Mouse (Mus musculus): ENCODE measurements at regions not wholly inside any gene's neighbourhood (a gene's known extent, or its start where the extent isn't known, plus 50 kb on each side); places are given as distances from the start of the nearest gene placed in this dataset.
A peak's percentile ranks its signal among the peaks of the same experiment; 100 is the strongest.

- DNase-seq = no peak
- intact Hi-C loops (cut with DNase I; ENCODE audit: low total_unique reads) = no loop called here
Measured at GRCm38 (mm10) chr4:131577571-131577970, 260.5 kb downstream of the Ptpru start.

GRCm38 (mm10) chr4:131585946-131586345 is 252.1 kb downstream of the Ptpru start:
- DNase-seq = no peak
- intact Hi-C loops (cut with DNase I; ENCODE audit: low total_unique reads) = no loop called here

GRCm38 (mm10) chr4:131587536-131587935 is 250.6 kb downstream of the Ptpru start:
- intact Hi-C loops (cut with DNase I; ENCODE audit: low total_unique reads) = no loop called here
- no peak for DNase-seq

GRCm38 (mm10) chr4:131590136-131590535 is 248.0 kb downstream of the Ptpru start:
- intact Hi-C loops (cut with DNase I; ENCODE audit: low total_unique reads) = no loop called here
- DNase-seq = no peak

GRCm38 (mm10) chr4:131591456-131591855 is 246.6 kb downstream of the Ptpru start:
- intact Hi-C loops (cut with DNase I; ENCODE audit: low total_unique reads) = no loop called here

GRCm38 (mm10) chr4:131597996-131598395 is 240.1 kb downstream of the Ptpru start:
- intact Hi-C loops (cut with DNase I; ENCODE audit: low total_unique reads) = no loop called here
- no peak for DNase-seq

More at GRCm38 (mm10) chr4:131591456-131591855, 246.6 kb downstream of the Ptpru start:
- DNase-seq = no peak

- DNase-seq = no peak
- intact Hi-C loops (cut with DNase I; ENCODE audit: low total_unique reads) = no loop called here
Measured at GRCm38 (mm10) chr4:131614434-131614833, 223.7 kb downstream of the Ptpru start.

GRCm38 (mm10) chr4:131615587-131615986 is 222.5 kb downstream of the Ptpru start:
- DNase-seq = no peak
- intact Hi-C loops (cut with DNase I; ENCODE audit: low total_unique reads) = no loop called here

GRCm38 (mm10) chr4:131638105-131638504 is 200.0 kb downstream of the Ptpru start:
- DNase-seq = no peak
- intact Hi-C loops (cut with DNase I; ENCODE audit: low total_unique reads) = no loop called here

- no peak for DNase-seq
- intact Hi-C loops (cut with DNase I; ENCODE audit: low total_unique reads) = no loop called here
Measured at GRCm38 (mm10) chr4:131656034-131656433, 182.1 kb downstream of the Ptpru start.

- intact Hi-C loops (cut with DNase I; ENCODE audit: low total_unique reads) = no loop called here
- peak; percentile 12 for DNase-seq
Measured at GRCm38 (mm10) chr4:131657922-131658321, 180.2 kb downstream of the Ptpru start.

GRCm38 (mm10) chr4:131660931-131661330 is 177.2 kb downstream of the Ptpru start:
- intact Hi-C loops (cut with DNase I; ENCODE audit: low total_unique reads) = no loop called here
- DNase-seq = no peak

GRCm38 (mm10) chr4:131671784-131672515 is 166.1 kb downstream of the Ptpru start:
- intact Hi-C loops (cut with DNase I; ENCODE audit: low total_unique reads) = no loop called here

GRCm38 (mm10) chr4:131677966-131678365 is 160.1 kb downstream of the Ptpru start:
- no peak for DNase-seq
- intact Hi-C loops (cut with DNase I; ENCODE audit: low total_unique reads) = no loop called here

More at GRCm38 (mm10) chr4:131671784-131672515, 166.1 kb downstream of the Ptpru start:
- no peak for DNase-seq

GRCm38 (mm10) chr4:131683176-131683575 is 154.9 kb downstream of the Ptpru start:
- intact Hi-C loops (cut with DNase I; ENCODE audit: low total_unique reads) = no loop called here
- DNase-seq = no peak

GRCm38 (mm10) chr4:131685544-131685943 is 152.5 kb downstream of the Ptpru start:
- DNase-seq = no peak
- intact Hi-C loops (cut with DNase I; ENCODE audit: low total_unique reads) = no loop called here

- intact Hi-C loops (cut with DNase I; ENCODE audit: low total_unique reads) = no loop called here
- DNase-seq = no peak
Measured at GRCm38 (mm10) chr4:131694232-131694631, 143.9 kb downstream of the Ptpru start.

GRCm38 (mm10) chr4:131695941-131696912 is 141.9 kb downstream of the Ptpru start:
- no peak for DNase-seq
- intact Hi-C loops (cut with DNase I; ENCODE audit: low total_unique reads) = no loop called here

Data from gastrocnemius, postnatal 14 days (tissue).